Mouse (Mus musculus) intestine, embryonic 14.5 days (tissue): ENCODE measurements around the gene Jmjd1c. TPM values are rescaled to one million over a fixed set of nuclear protein-coding genes. Genes with fewer than 3 reads are reported as not detected.
"Not testable (repeated sequence)": the region's sequence is repeated elsewhere in the genome, so short reads cannot be mapped to it uniquely, and the experiment has no call there.

Source experiments
- ATAC-seq: fragments of 200-750 bp; cut with Nextera tagmentation; replicated peaks from 2 replicates; pipeline ENCODE4 v1.8.0; 2017; ENCODE audit warnings: low read depth, moderate number of reproducible peaks, moderate TSS enrichment, moderate library complexity; ENCODE audit not compliant: low FRiP score, low TSS enrichment
- DNase-seq: peaks from one replicate; pipeline ENCODE4 v3.0.0-alpha.2; 2018; ENCODE audit warnings: low spot score
- H3K27ac ChIP-seq: fragments of 300-500 bp; sonication (generic); 2 replicates; pipeline ENCODE4 v1.5.1; 2014; ENCODE audit warnings: low read depth, mild to moderate bottlenecking, control low read depth
- H3K27me3 ChIP-seq: fragments of 300-500 bp; sonication (generic); replicated peaks from 2 replicates; pipeline ENCODE4 v1.6.1; 2014; ENCODE audit warnings: low read length, control low read depth; ENCODE audit not compliant: control insufficient read depth, insufficient read depth
- H3K36me3 ChIP-seq: fragments of 300-500 bp; sonication (generic); 2 replicates; pipeline ENCODE4 v1.6.1; 2014; ENCODE audit warnings: low read length, control low read depth; ENCODE audit not compliant: control insufficient read depth, insufficient read depth
- H3K4me1 ChIP-seq: fragments of 300-500 bp; sonication (generic); replicated peaks from 2 replicates; pipeline ENCODE4 v1.6.1; 2014; ENCODE audit warnings: low read length, control low read depth, mixed read lengths; ENCODE audit not compliant: control insufficient read depth, insufficient read depth
- H3K4me2 ChIP-seq: fragments of 300-500 bp; sonication (generic); 2 replicates; pipeline ENCODE4 v1.6.1; 2014; ENCODE audit warnings: low read length
- H3K4me3 ChIP-seq: fragments of 300-500 bp; sonication (generic); 2 replicates; pipeline ENCODE4 v1.5.1; 2014; ENCODE audit warnings: low read depth, low read length, control low read depth, mixed read lengths
- H3K9ac ChIP-seq: fragments of 300-500 bp; sonication (generic); 2 replicates; pipeline ENCODE4 v1.6.1; 2014; ENCODE audit warnings: mild to moderate bottlenecking, low read length
- H3K9me3 ChIP-seq: fragments of 300-500 bp; sonication (generic); 2 replicates; pipeline ENCODE4 v1.6.1; 2016; ENCODE audit warnings: low read length, control low read depth; ENCODE audit not compliant: control insufficient read depth
- WGBS: fragments of 180-500 bp; shearing (Covaris S2); extraction: QIAGEN DNeasy Blood & Tissue Kit; methylation state at CpG from one replicate; pipeline ENCODE4 v1.1.7; 2014; 5-methylcytosine and 5-hydroxymethylcytosine counted together
- polyA plus RNA-seq: library from polyadenylated mRNA; unstranded; fragments of >200 nt; fragmentation: Nextera tagmentation; extraction: Ambion mirVana; gene quantifications from 2 replicates; pipeline ENCODE4 v1.2.1, GENCODE M21; 2014

Jmjd1c gene
- polyA plus RNA-seq, 1 experiment from 2014 or later, result 47.5 TPM

- Histone ChIP-seq H3K36me3 (0 out of 2 replicates have a peak, but pooled peaks cover 2% of the 10 kb centered on the region), H3K4me1 (peaks cover 51% of the 10 kb centered on the region), H3K9ac (no peak overlapping the region), H3K4me2 (no peak overlapping the region), H3K4me3 (no peak overlapping the region), H3K9me3 (no peaks in the 10 kb centered on the region), H3K27me3 (no peaks in the 10 kb centered on the region), H3K27ac (no peak overlapping the region)
- 65% methylated on average over 19 of the region's 19 CpGs for WGBS
- DNase-seq (no peak), ATAC-seq (no peak)
These were observed 9.6 kb downstream of the Jmjd1c start for GRCm38 (mm10) chr10:67105331-67106217.

- ATAC-seq, result no peak
- H3K27me3 ChIP-seq, result no peaks in the 10 kb centered on the region
- no peak overlapping the region for H3K27ac ChIP-seq
- H3K4me2 ChIP-seq, result no peak overlapping the region
- no peaks in the 10 kb centered on the region for H3K9me3 ChIP-seq
- H3K4me1 ChIP-seq, result peaks cover 58% of the 10 kb centered on the region
- 0 out of 2 replicates have a peak, but pooled peaks cover 2% of the 10 kb centered on the region for H3K36me3 ChIP-seq
- no peak for DNase-seq
- 55% methylated on average over 6 of the region's 6 CpGs for WGBS
- no peak overlapping the region for H3K4me3 ChIP-seq
- H3K9ac ChIP-seq, result no peak overlapping the region
These were observed 10.5 kb downstream of the Jmjd1c start for GRCm38 (mm10) chr10:67106400-67106799.

- H3K36me3 ChIP-seq, result 0 out of 2 replicates have a peak, but pooled peaks cover 2% of the 10 kb centered on the region
- H3K27me3 ChIP-seq, result no peaks in the 10 kb centered on the region
- H3K9ac ChIP-seq, result no peak overlapping the region
- no peak overlapping the region for H3K4me3 ChIP-seq
- DNase-seq (no peak), ATAC-seq (no peak)
- no peak overlapping the region for H3K4me2 ChIP-seq
- no peak overlapping the region for H3K27ac ChIP-seq
- H3K4me1 ChIP-seq, result peaks cover 64% of the 10 kb centered on the region
- 66% methylated on average over 9 of the region's 9 CpGs for WGBS
- no peaks in the 10 kb centered on the region for H3K9me3 ChIP-seq
These were observed 11.3 kb downstream of the Jmjd1c start for GRCm38 (mm10) chr10:67107017-67107761.

GRCm38 (mm10) chr10:67108096-67108495 is 12.2 kb downstream of the Jmjd1c start:
- DNase-seq (no peak), ATAC-seq (no peak)
- Histone ChIP-seq H3K4me1 (peaks cover 57% of the 10 kb centered on the region), H3K27me3 (no peaks in the 10 kb centered on the region), H3K4me3 (no peak overlapping the region), H3K4me2 (no peak overlapping the region), H3K27ac (no peak overlapping the region), H3K36me3 (0 out of 2 replicates have a peak, but pooled peaks cover 2% of the 10 kb centered on the region), H3K9me3 (no peaks in the 10 kb centered on the region), H3K9ac (no peak overlapping the region)
- 76% methylated on average over 9 of the region's 9 CpGs for WGBS

GRCm38 (mm10) chr10:67109635-67110034 is 13.7 kb downstream of the Jmjd1c start:
- Histone ChIP-seq H3K27me3 (no peaks in the 10 kb centered on the region), H3K9ac (no peak overlapping the region), H3K4me3 (no peak overlapping the region), H3K36me3 (0 out of 2 replicates have a peak, but pooled peaks cover 2% of the 10 kb centered on the region), H3K4me2 (no peak overlapping the region), H3K27ac (no peak overlapping the region), H3K9me3 (no peaks in the 10 kb centered on the region), H3K4me1 (peaks cover 41% of the 10 kb centered on the region)
- 79% methylated on average over 5 of the region's 5 CpGs for WGBS
- ATAC-seq, result no peak
- no peak for DNase-seq

GRCm38 (mm10) chr10:67111044-67111798 is 15.3 kb downstream of the Jmjd1c start:
- Histone ChIP-seq H3K27ac (no peak overlapping the region), H3K9me3 (no peaks in the 10 kb centered on the region), H3K27me3 (no peaks in the 10 kb centered on the region), H3K4me2 (no peak overlapping the region), H3K36me3 (0 out of 2 replicates have a peak, but pooled peaks cover 2% of the 10 kb centered on the region), H3K4me1 (peaks cover 41% of the 10 kb centered on the region), H3K9ac (no peak overlapping the region), H3K4me3 (no peak overlapping the region)
- 67% methylated on average over 14 of the region's 14 CpGs for WGBS
- ATAC-seq (no peak), DNase-seq (peak; percentile 46)

- H3K4me2 ChIP-seq, result no peak overlapping the region
- no peaks in the 10 kb centered on the region for H3K27me3 ChIP-seq
- no peak overlapping the region for H3K27ac ChIP-seq
- peaks cover 42% of the 10 kb centered on the region for H3K4me1 ChIP-seq
- no peak for ATAC-seq
- no peak overlapping the region for H3K9ac ChIP-seq
- peak; percentile 47 for DNase-seq
- H3K4me3 ChIP-seq, result no peak overlapping the region
- 0 out of 2 replicates have a peak, but pooled peaks cover 2% of the 10 kb centered on the region for H3K36me3 ChIP-seq
- WGBS, result 59% methylated on average over 5 of the region's 5 CpGs
- H3K9me3 ChIP-seq, result no peaks in the 10 kb centered on the region
These were observed 15.9 kb downstream of the Jmjd1c start for GRCm38 (mm10) chr10:67111799-67112177.

- H3K4me1 ChIP-seq, result peaks cover 41% of the 10 kb centered on the region
- WGBS, result 83% methylated on average over 5 of the region's 5 CpGs
- H3K4me2 ChIP-seq, H3K27ac ChIP-seq, H3K27me3 ChIP-seq, ATAC-seq, H3K9me3 ChIP-seq, H3K9ac ChIP-seq, H3K36me3 ChIP-seq, H3K4me3 ChIP-seq: not testable (repeated sequence)
- peak; percentile 16 for DNase-seq
These were observed 17.0 kb downstream of the Jmjd1c start for GRCm38 (mm10) chr10:67112967-67113366.
